ENCODE assay signal across 28 mouse cellular contexts in the genomic region with DNA sequence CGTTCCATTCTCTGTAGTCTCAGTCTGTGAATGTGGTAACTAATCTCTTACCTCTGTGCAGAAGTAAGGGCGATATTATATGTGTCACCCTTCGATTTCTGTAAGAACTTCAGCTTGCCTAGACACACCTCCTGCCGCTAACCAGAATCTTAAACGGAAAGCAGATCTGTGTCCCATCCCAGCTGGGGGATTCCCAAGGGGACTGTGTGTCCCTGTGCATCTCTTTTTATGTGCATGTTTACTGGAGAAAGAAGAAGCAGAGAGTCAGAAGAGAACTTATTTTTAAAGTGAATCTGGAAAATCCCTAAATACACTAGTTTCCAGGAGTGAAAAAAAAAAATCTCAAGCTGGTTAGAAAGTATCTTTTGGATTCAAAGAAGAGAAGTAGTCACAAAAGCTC.
DNase-seq lines count a peak whose midpoint lies in the region; ATAC-seq and TF ChIP-seq lines count a peak whose summit lies in the region.
"Had no signal": no experiment of that assay in that cellular context is flagged by ENCODE, and none has a peak within 500 bp of the region (broad histone marks: within the 10 kb centered on the region; RNA-seq: fewer than 3 reads in every experiment).

No protein-coding gene starts in this region.

- H3K4me1 ChIP-seq in liver, embryonic 13.5 days (replicated peaks): peaks cover 43% of the 10 kb centered on the region
- H3K4me1 ChIP-seq in liver, embryonic 11.5 days (replicated peaks; ENCODE audit: control insufficient read depth, insufficient read depth, low read length): peaks cover 22% of the 10 kb centered on the region
- H3K4me1 ChIP-seq in MEL (ENCODE audit: control insufficient read depth in 1 of 2, insufficient read depth in 2 of 2, low read length in 2 of 2): peaks cover 15 to 28% of the 10 kb centered on the region in 2 experiments
- H3K4me1 ChIP-seq in hindbrain, postnatal 0 days (ENCODE audit: insufficient read depth, low read length): no peaks in the 10 kb centered on the region

- H3K27me3 ChIP-seq in liver, embryonic 13.5 days: no peaks in the 10 kb centered on the region
- H3K27me3 ChIP-seq in liver, embryonic 11.5 days (replicated peaks; ENCODE audit: control insufficient read depth, insufficient read depth, low read length): no peaks in the 10 kb centered on the region
- H3K27me3 ChIP-seq in MEL (ENCODE audit: control insufficient read depth in 1 of 2, insufficient read depth in 2 of 2, low read length in 2 of 2): no peaks in the 10 kb centered on the region
- no peaks in the 10 kb centered on the region for H3K27me3 ChIP-seq in hindbrain, postnatal 0 days (ENCODE audit: insufficient read depth, low read length)
- H3K27me3 ChIP-seq: embryonic facial prominence, embryonic 15.5 days; forebrain, embryonic 12.5 days; hindbrain, embryonic 12.5 days; limb, embryonic 15.5 days; neural tube, embryonic 12.5 days had no signal

- TF ChIP-seq POLR2A in MEL (IDR thresholded peaks at IDR 0.05; ENCODE audit: control insufficient read depth in 1 of 2, insufficient read depth in 1 of 2, low read depth in 1 of 2, low read length in 2 of 2, poor library complexity in 1 of 2): no peak

- no peak overlapping the region for H3K9ac ChIP-seq in liver, embryonic 13.5 days
- H3K9ac ChIP-seq in liver, embryonic 11.5 days (ENCODE audit: low read depth, low read length): no peak overlapping the region
- H3K9ac ChIP-seq in MEL (ENCODE audit: control insufficient read depth, low read depth, low read length, poor library complexity, severe bottlenecking): peak overlapping the region; percentile 47
- H3K9ac ChIP-seq in hindbrain, postnatal 0 days (replicated peaks; ENCODE audit: low read length): no peak overlapping the region
- H3K9ac ChIP-seq: embryonic facial prominence, embryonic 15.5 days; forebrain, embryonic 12.5 days; forebrain, postnatal 0 days; hindbrain, embryonic 12.5 days; limb, embryonic 15.5 days; lung, embryonic 14.5 days; neural tube, embryonic 12.5 days had no signal

- no peak for TF ChIP-seq RAD21 in MEL (IDR thresholded peaks at IDR 0.05; ENCODE audit: low read depth, low read length)

- no peak for ATAC-seq in liver, embryonic 13.5 days (ENCODE audit: low read depth)
- no peak for ATAC-seq in liver, embryonic 11.5 days (replicated peaks; ENCODE audit: low FRiP score)
- no peak for ATAC-seq in megakaryocyte-erythroid progenitor cell, adult 5-6 weeks (replicated peaks; ENCODE audit: low FRiP score, low TSS enrichment, poor library complexity, severe bottlenecking)
- no peak for ATAC-seq in hindbrain, postnatal 0 days
- ATAC-seq: forebrain, postnatal 0 days had no signal

- H3K27ac ChIP-seq in liver, embryonic 13.5 days: peak overlapping the region; percentile 76; the same call in 1 of the 2 replicates
- H3K27ac ChIP-seq in liver, embryonic 11.5 days (ENCODE audit: low read depth, low read length): no peak overlapping the region
- peak overlapping the region; percentile 93 for H3K27ac ChIP-seq in MEL (ENCODE audit: control insufficient read depth, low read depth, low read length)
- H3K27ac ChIP-seq in hindbrain, postnatal 0 days: no peak overlapping the region
- H3K27ac ChIP-seq: embryonic facial prominence, embryonic 10.5 days; embryonic facial prominence, embryonic 15.5 days; forebrain, embryonic 12.5 days; heart, embryonic 10.5 days; hindbrain, embryonic 12.5 days; limb, embryonic 10.5 days; limb, embryonic 15.5 days; neural tube, embryonic 12.5 days had no signal

- no peaks in the 10 kb centered on the region for H3K36me3 ChIP-seq in liver, embryonic 13.5 days
- H3K36me3 ChIP-seq in liver, embryonic 11.5 days (ENCODE audit: control insufficient read depth, insufficient read depth, low read length): no peaks in the 10 kb centered on the region
- H3K36me3 ChIP-seq in MEL (ENCODE audit: control insufficient read depth in 1 of 2, insufficient read depth in 2 of 2, low read length in 2 of 2): peaks cover 0 to 42% of the 10 kb centered on the region in 2 experiments; a peak in 2 of 4 replicates
- H3K36me3 ChIP-seq in hindbrain, postnatal 0 days (ENCODE audit: insufficient read depth, low read length): no peaks in the 10 kb centered on the region
- H3K36me3 ChIP-seq: embryonic facial prominence, embryonic 15.5 days; forebrain, embryonic 12.5 days; heart, embryonic 10.5 days; hindbrain, embryonic 12.5 days; limb, embryonic 15.5 days; neural tube, embryonic 12.5 days had no signal

- WGBS in liver, embryonic 13.5 days (ENCODE audit: insufficient replicate concordance): 46% methylated on average over 5 of the region's 5 CpGs
- WGBS in liver, embryonic 11.5 days: 73% methylated on average over 5 of the region's 5 CpGs
- 77% methylated on average over 5 of the region's 5 CpGs for WGBS in hindbrain, postnatal 0 days

- 0 out of 2 replicates have a peak overlapping the region, but pooled peaks have one; percentile 48 for H3K4me2 ChIP-seq in liver, embryonic 13.5 days
- H3K4me2 ChIP-seq in liver, embryonic 11.5 days: no peak overlapping the region
- no peak overlapping the region for H3K4me2 ChIP-seq in hindbrain, postnatal 0 days (ENCODE audit: low read depth, low read length)
- H3K4me2 ChIP-seq: embryonic facial prominence, embryonic 15.5 days; forebrain, embryonic 12.5 days; hindbrain, embryonic 12.5 days; limb, embryonic 15.5 days; lung, embryonic 14.5 days; neural tube, embryonic 12.5 days had no signal

- H3K79me2 ChIP-seq in MEL (ENCODE audit: control insufficient read depth, insufficient read depth, low read length, poor library complexity): no peaks in the 10 kb centered on the region

- DNase-seq in liver, embryonic 13.5 days: no peak
- DNase-seq in liver, embryonic 11.5 days (ENCODE audit: low spot score): no peak
- peak; percentile 36 for DNase-seq in thymus, postnatal 14 days
- DNase-seq in thymus, postnatal 10 days (ENCODE audit: low spot score in 2 of 2): no peak
- DNase-seq in MEL (ENCODE audit: low read depth, low spot score): peak; percentile 70
- peak; percentile 37 for DNase-seq in thymus, postnatal 4 days
- DNase-seq in hindbrain, postnatal 0 days (ENCODE audit: low spot score): no peak
- DNase-seq: adrenal gland, adult 8-10 months; cerebellum, adult 8-10 months; cerebellum, postnatal 25 days; forebrain, postnatal 0 days; gastrocnemius, postnatal 14 days; kidney, adult 9 months; kidney, postnatal 10 days; lung, embryonic 14.5 days; lung, postnatal 14 days; midbrain, embryonic 14.5 days; right cerebral cortex, adult 18-20 months; spleen, adult 18-20 months had no signal

- H3K4me3 ChIP-seq in liver, embryonic 13.5 days (replicated peaks): no peak overlapping the region
- no peak overlapping the region for H3K4me3 ChIP-seq in liver, embryonic 11.5 days (ENCODE audit: low read depth, low read length)
- peak overlapping the region; percentile 23 to 27 for H3K4me3 ChIP-seq in MEL (ENCODE audit: control insufficient read depth in 1 of 2, insufficient read depth in 1 of 2, low read depth in 2 of 2, low read length in 2 of 2)
- H3K4me3 ChIP-seq in hindbrain, postnatal 0 days (ENCODE audit: low read length): no peak overlapping the region
- H3K4me3 ChIP-seq: embryonic facial prominence, embryonic 10.5 days; embryonic facial prominence, embryonic 15.5 days; forebrain, embryonic 12.5 days; heart, embryonic 10.5 days; hindbrain, embryonic 12.5 days; limb, embryonic 10.5 days; limb, embryonic 15.5 days; neural tube, embryonic 12.5 days had no signal

- H3K9me3 ChIP-seq in liver, embryonic 13.5 days (replicated peaks): no peaks in the 10 kb centered on the region
- no peaks in the 10 kb centered on the region for H3K9me3 ChIP-seq in liver, embryonic 11.5 days (ENCODE audit: control insufficient read depth, low read length)
- no peaks in the 10 kb centered on the region for H3K9me3 ChIP-seq in MEL (replicated peaks; ENCODE audit: insufficient read depth, low read length)
- no peaks in the 10 kb centered on the region for H3K9me3 ChIP-seq in hindbrain, postnatal 0 days (ENCODE audit: low read length)
- H3K9me3 ChIP-seq: embryonic facial prominence, embryonic 10.5 days; embryonic facial prominence, embryonic 15.5 days; forebrain, embryonic 12.5 days; heart, embryonic 10.5 days; hindbrain, embryonic 12.5 days; limb, embryonic 10.5 days; limb, embryonic 15.5 days; neural tube, embryonic 12.5 days had no signal

- peak; percentile 39 to 44; a peak in 2 of 4 replicates for TF ChIP-seq EP300 in MEL (IDR thresholded peaks at IDR 0.05; ENCODE audit: low read depth in 1 of 2, low read length in 2 of 2)

- no peak for TF ChIP-seq CTCF in MEL (IDR thresholded peaks at IDR 0.05 in 2 of 3, conservative IDR thresholded peaks at IDR 0.05 in 1 of 3; ENCODE audit: control insufficient read depth in 1 of 3, insufficient read depth in 1 of 3, low read depth in 2 of 3, low read length in 3 of 3, poor library complexity in 1 of 3, severe bottlenecking in 1 of 3)
- TF ChIP-seq CTCF in hindbrain, postnatal 0 days (IDR thresholded peaks at IDR 0.05; ENCODE audit: low read depth): no peak

TF ChIP-seq in MEL, 35 proteins besides CTCF, POLR2A, EP300 and RAD21:
- TF ChIP-seq JUND (IDR thresholded peaks at IDR 0.05; ENCODE audit: low read depth, low read length): no peak
- TF ChIP-seq ETS1 (IDR thresholded peaks at IDR 0.05; ENCODE audit: low read depth, low read length): 0 out of 2 replicates have a peak, but pooled peaks have one; percentile 30
- TF ChIP-seq MAX (IDR thresholded peaks at IDR 0.05; ENCODE audit: low read length): no peak
- no peak for TF ChIP-seq TBP (IDR thresholded peaks at IDR 0.05; ENCODE audit: low read depth, low read length)
- no peak for TF ChIP-seq USF2 (IDR thresholded peaks at IDR 0.05; ENCODE audit: borderline replicate concordance in 1 of 2, insufficient read depth in 1 of 2, low read depth in 1 of 2, low read length in 2 of 2)
- TF ChIP-seq MEF2A (IDR thresholded peaks at IDR 0.05; ENCODE audit: extremely low read depth, insufficient replicate concordance, low read depth, low read length, poor library complexity, severe bottlenecking): no peak
- TF ChIP-seq TCF12 (IDR thresholded peaks at IDR 0.05; ENCODE audit: low read depth, low read length): 0 out of 2 replicates have a peak, but pooled peaks have one; percentile 25
- no peak for TF ChIP-seq MXI1 (IDR thresholded peaks at IDR 0.05; ENCODE audit: low read depth, low read length)
- no peak for TF ChIP-seq ZC3H11A (IDR thresholded peaks at IDR 0.05; ENCODE audit: low read depth, low read length)
- no peak for TF ChIP-seq SMC3 (IDR thresholded peaks at IDR 0.05; ENCODE audit: low read depth, low read length)

Comparison
In these comparisons a context has a peak if more than half of its experiments do, and no peak if none do; other contexts are left out.
1. DNase-seq: peak in thymus, postnatal 14 days (single experiment), MEL (single experiment) and thymus, postnatal 4 days (single experiment); none in liver, embryonic 13.5 days (single experiment), liver, embryonic 11.5 days (single experiment), thymus, postnatal 10 days (0 of 2) and hindbrain, postnatal 0 days (single experiment).
2. H3K27ac ChIP-seq: peak in liver, embryonic 13.5 days (single experiment) and MEL (single experiment); none in liver, embryonic 11.5 days (single experiment) and hindbrain, postnatal 0 days (single experiment).
3. H3K4me3 ChIP-seq: peak in MEL (2 of 2); none in liver, embryonic 13.5 days (single experiment), liver, embryonic 11.5 days (single experiment) and hindbrain, postnatal 0 days (single experiment).